Mouse (Mus musculus) kidney, embryonic 14.5 days (tissue): Measurements from ENCODE around the gene Rnd3. TPM values are rescaled to one million over a fixed set of nuclear protein-coding genes. Genes with fewer than 3 reads are reported as not detected.

ENCODE experiments used
- ATAC-seq: fragments of 200-750 bp; cut with Nextera tagmentation; 2 replicates; pipeline ENCODE4 v1.8.0; 2017; ENCODE audit warnings: moderate number of reproducible peaks, mild to moderate bottlenecking, moderate TSS enrichment, moderate library complexity; ENCODE audit not compliant: low FRiP score, low TSS enrichment
- H3K27ac ChIP-seq: fragments of 300-500 bp; sonication (generic); 2 replicates; pipeline ENCODE4 v1.5.1; 2014; ENCODE audit warnings: low read depth, mild to moderate bottlenecking, low read length, moderate library complexity, mixed read lengths
- H3K27me3 ChIP-seq: fragments of 300-500 bp; sonication (generic); 2 replicates; pipeline ENCODE4 v1.6.1; 2014; ENCODE audit warnings: mild to moderate bottlenecking, low read length; ENCODE audit not compliant: control insufficient read depth, insufficient read depth
- H3K36me3 ChIP-seq: fragments of 300-500 bp; sonication (generic); 2 replicates; pipeline ENCODE4 v1.6.1; 2014; ENCODE audit warnings: low read length, mixed read lengths; ENCODE audit not compliant: control insufficient read depth, insufficient read depth
- H3K4me1 ChIP-seq: fragments of 300-500 bp; sonication (generic); 2 replicates; pipeline ENCODE4 v1.6.1; 2014; ENCODE audit warnings: low read length, mixed read lengths; ENCODE audit not compliant: control insufficient read depth, insufficient read depth
- H3K4me2 ChIP-seq: fragments of 300-500 bp; sonication (generic); replicated peaks from 2 replicates; pipeline ENCODE4 v1.6.1; 2014; ENCODE audit warnings: low read depth, mild to moderate bottlenecking, low read length
- H3K4me3 ChIP-seq: fragments of 300-500 bp; sonication (generic); 2 replicates; pipeline ENCODE4 v1.5.1; 2014; ENCODE audit warnings: mild to moderate bottlenecking, low read length
- H3K9ac ChIP-seq: fragments of 300-500 bp; sonication (generic); 2 replicates; pipeline ENCODE4 v1.6.1; 2014; ENCODE audit warnings: low read depth, mild to moderate bottlenecking, low read length, moderate library complexity
- H3K9me3 ChIP-seq: fragments of 300-500 bp; sonication (generic); 2 replicates; pipeline ENCODE4 v1.6.1; 2016; ENCODE audit warnings: low read length; ENCODE audit not compliant: control insufficient read depth
- WGBS: fragments of 180-500 bp; shearing (Covaris S2); extraction: QIAGEN DNeasy Blood & Tissue Kit; methylation state at CpG from one replicate; pipeline ENCODE4 v1.1.7; 2014; 5-methylcytosine and 5-hydroxymethylcytosine counted together
- polyA plus RNA-seq: library from polyadenylated mRNA; unstranded; fragments of >200 nt; fragmentation: Nextera tagmentation; extraction: Ambion mirVana; gene quantifications from 2 replicates; pipeline ENCODE4 v1.2.1, GENCODE M21; 2014

Rnd3 gene
- polyA plus RNA-seq, 1 experiment from 2014 or later = 41.5 TPM

- peak overlapping the region; percentile 70 for H3K4me2 ChIP-seq
- H3K4me1 ChIP-seq = peaks cover 20% of the 10 kb centered on the region
- peak overlapping the region; percentile 89 for H3K9ac ChIP-seq
- WGBS = under 1% methylated on average over 20 of the region's 20 CpGs
- peak; percentile 40 for ATAC-seq
- peaks cover 1% of the 10 kb centered on the region; the same call in 1 of the 2 replicates for H3K36me3 ChIP-seq
- H3K27ac ChIP-seq = peak overlapping the region; percentile 90
- H3K27me3 ChIP-seq = no peaks in the 10 kb centered on the region
- H3K9me3 ChIP-seq = no peaks in the 10 kb centered on the region
- peak overlapping the region; percentile 89 for H3K4me3 ChIP-seq
These were observed 457 bp downstream of the Rnd3 start for GRCm38 (mm10) chr2:51148454-51148853.

GRCm38 (mm10) chr2:51148065-51148407 lies 875 bp downstream of the Rnd3 start:
- peak overlapping the region; percentile 89 for H3K9ac ChIP-seq
- H3K4me2 ChIP-seq = peak overlapping the region; percentile 70
- peaks cover 5% of the 10 kb centered on the region; the same call in 1 of the 2 replicates for H3K36me3 ChIP-seq
- peaks cover 25% of the 10 kb centered on the region for H3K4me1 ChIP-seq
- peak overlapping the region; percentile 90 for H3K27ac ChIP-seq
- under 1% methylated on average over 20 of the region's 20 CpGs for WGBS
- peak overlapping the region; percentile 89 for H3K4me3 ChIP-seq
- ATAC-seq = peak; percentile 22
- H3K9me3 ChIP-seq = no peaks in the 10 kb centered on the region
- H3K27me3 ChIP-seq = no peaks in the 10 kb centered on the region

- Histone ChIP-seq H3K9me3 (no peaks in the 10 kb centered on the region), H3K36me3 (peaks cover 5% of the 10 kb centered on the region; the same call in 1 of the 2 replicates), H3K27me3 (no peaks in the 10 kb centered on the region), H3K27ac (peak overlapping the region; percentile 90), H3K4me3 (peak overlapping the region; percentile 89), H3K9ac (peak overlapping the region; percentile 89), H3K4me2 (peak overlapping the region; percentile 70), H3K4me1 (peaks cover 25% of the 10 kb centered on the region)
- WGBS = under 1% methylated on average over 45 of the region's 45 CpGs
- ATAC-seq = peak; percentile 82
These were observed 1.4 kb downstream of the Rnd3 start for GRCm38 (mm10) chr2:51147318-51148064.

- Histone ChIP-seq H3K4me3 (peak overlapping the region; percentile 89), H3K27me3 (no peaks in the 10 kb centered on the region; the same call in 1 of the 2 replicates), H3K4me1 (peaks cover 26% of the 10 kb centered on the region), H3K9me3 (no peaks in the 10 kb centered on the region), H3K27ac (peak overlapping the region; percentile 90), H3K4me2 (peak overlapping the region; percentile 70), H3K9ac (peak overlapping the region; percentile 89), H3K36me3 (peaks cover 5% of the 10 kb centered on the region; the same call in 1 of the 2 replicates)
- 0% methylated on average over 18 of the region's 18 CpGs for WGBS
- peak; percentile 81 for ATAC-seq
These were observed 2.0 kb downstream of the Rnd3 start for GRCm38 (mm10) chr2:51146871-51147317.

GRCm38 (mm10) chr2:51145838-51146470 lies 3.0 kb downstream of the Rnd3 start:
- Histone ChIP-seq H3K36me3 (peaks cover 5% of the 10 kb centered on the region; the same call in 1 of the 2 replicates), H3K9ac (peak overlapping the region; percentile 89), H3K4me1 (peaks cover 36% of the 10 kb centered on the region), H3K4me2 (peak overlapping the region; percentile 70), H3K9me3 (no peaks in the 10 kb centered on the region), H3K27me3 (no peaks in the 10 kb centered on the region; the same call in 1 of the 2 replicates), H3K27ac (no peak overlapping the region), H3K4me3 (peak overlapping the region; percentile 89)
- ATAC-seq = no peak
- WGBS = 15% methylated on average over 7 of the region's 7 CpGs

GRCm38 (mm10) chr2:51144380-51145120 lies 4.4 kb downstream of the Rnd3 start:
- ATAC-seq = no peak
- peaks cover 5% of the 10 kb centered on the region; the same call in 1 of the 2 replicates for H3K36me3 ChIP-seq
- peak overlapping the region; percentile 22 for H3K4me2 ChIP-seq
- H3K4me3 ChIP-seq = peak overlapping the region; percentile 6; the same call in 1 of the 2 replicates
- no peaks in the 10 kb centered on the region for H3K9me3 ChIP-seq
- H3K27ac ChIP-seq = no peak overlapping the region
- 71% methylated on average over 6 of the region's 6 CpGs for WGBS
- H3K4me1 ChIP-seq = peaks cover 46% of the 10 kb centered on the region
- H3K9ac ChIP-seq = no peak overlapping the region
- H3K27me3 ChIP-seq = no peaks in the 10 kb centered on the region; the same call in 1 of the 2 replicates

- Histone ChIP-seq H3K36me3 (peaks cover 5% of the 10 kb centered on the region; the same call in 1 of the 2 replicates), H3K4me1 (peaks cover 56% of the 10 kb centered on the region), H3K4me2 (no peak overlapping the region), H3K4me3 (no peak overlapping the region), H3K9ac (no peak overlapping the region), H3K9me3 (no peaks in the 10 kb centered on the region), H3K27ac (no peak overlapping the region), H3K27me3 (no peaks in the 10 kb centered on the region; the same call in 1 of the 2 replicates)
- no peak for ATAC-seq
- WGBS = 40% methylated on average over 1 of the region's 1 CpGs
These were observed 6.5 kb downstream of the Rnd3 start for GRCm38 (mm10) chr2:51142422-51142821.

- Histone ChIP-seq H3K27me3 (no peaks in the 10 kb centered on the region; the same call in 1 of the 2 replicates), H3K9me3 (no peaks in the 10 kb centered on the region), H3K4me2 (peak overlapping the region; percentile 31), H3K27ac (peak overlapping the region; percentile 73; the same call in 1 of the 2 replicates), H3K36me3 (peaks cover 10% of the 10 kb centered on the region; the same call in 1 of the 2 replicates), H3K9ac (no peak overlapping the region), H3K4me1 (peaks cover 56% of the 10 kb centered on the region), H3K4me3 (peak overlapping the region; percentile 9; the same call in 1 of the 2 replicates)
- 71% methylated on average over 3 of the region's 3 CpGs for WGBS
- ATAC-seq = no peak
These were observed 7.6 kb downstream of the Rnd3 start for GRCm38 (mm10) chr2:51141345-51141744.
